Mouse (Mus musculus): ENCODE data around the gene Ergic2. TPM values are rescaled to one million over a fixed set of nuclear protein-coding genes. Genes with fewer than 3 reads are reported as not detected.

Ergic2 gene
- total RNA-seq, 2 experiments from 2014 or later: 60.1 to 70.2 TPM

Other genes starting within 250 kb of the Ergic2 start
- gene Far2, start 165.1 kb downstream of the Ergic2 start, total RNA-seq (2021): not detected
- 10 to 100 TPM; 22.5 to 29.0 TPM for gene Tmtc1, start 232.0 kb upstream of the Ergic2 start, total RNA-seq (2021)

All from heart, postnatal 10 days (tissue).